Mouse (Mus musculus) heart, postnatal 14 days (tissue): Measurements from ENCODE around the gene Rbm10. TPM values are rescaled to one million over a fixed set of nuclear protein-coding genes. Genes with fewer than 3 reads are reported as not detected.
A peak's percentile ranks its signal among the peaks of the same experiment; 100 is the strongest.

ENCODE experiments used
- DNase-seq, 2 experiments: peaks; one replicate each; pipeline ENCODE4 v3.0.0; 2021 to 2022
- intact Hi-C: fragments of 180-260 bp; cut with DNase I; formaldehyde crosslinking; loops from one replicate; pipeline ENCODE4 v1.15.1; 2025
- total RNA-seq, 2 experiments: library from RNA; stranded (reverse); gene quantifications; 2 replicates each; pipeline ENCODE4 v1.2.3; 2021

The Rbm10 gene
- total RNA-seq, 2 experiments from 2014 or later = 21.2 to 25.4 TPM

DNA sequence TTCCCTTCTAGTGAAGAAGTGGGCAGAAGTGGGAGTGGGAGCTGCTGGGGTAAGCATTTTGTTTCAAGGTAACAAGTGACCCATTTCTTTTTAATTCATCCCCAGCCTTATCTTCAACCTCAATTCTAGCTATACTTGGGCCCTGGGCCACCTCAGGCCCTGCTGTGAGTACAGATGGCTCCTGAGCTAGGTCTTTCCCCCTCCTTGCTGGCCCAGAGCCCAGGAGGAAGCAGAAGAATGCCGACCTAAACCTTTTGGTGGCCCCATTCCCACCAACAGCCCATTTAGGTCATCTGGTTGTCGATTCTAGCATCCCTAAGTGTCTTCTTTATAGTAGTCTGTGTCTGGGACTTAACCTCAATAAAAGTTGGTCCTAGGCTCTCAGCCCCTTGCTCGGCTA is 74.3 kb downstream of the Rbm10 start:
- no peak for DNase-seq
- intact Hi-C loops = no loop called here

DNA sequence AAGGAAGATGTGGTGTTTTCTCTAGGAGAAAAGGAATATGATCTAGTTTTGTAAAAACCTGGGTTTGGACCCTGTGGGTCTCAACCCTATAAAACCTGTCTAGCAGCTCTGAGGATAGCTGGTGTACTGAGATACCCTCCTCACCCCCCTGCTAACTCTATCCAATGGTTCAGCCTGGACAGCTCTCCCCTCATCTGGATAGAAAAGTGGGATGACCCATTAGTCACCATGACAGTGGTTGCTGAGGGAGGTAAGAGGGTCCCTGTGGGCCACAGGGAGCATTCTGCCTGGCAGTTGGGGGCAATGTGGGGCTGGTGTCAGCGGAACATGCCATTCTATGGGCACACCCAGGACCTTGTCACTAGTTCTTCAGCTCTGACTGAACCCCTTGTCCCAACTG is 75.3 kb downstream of the Rbm10 start:
- DNase-seq = no peak
- intact Hi-C loops = no loop called here

DNA sequence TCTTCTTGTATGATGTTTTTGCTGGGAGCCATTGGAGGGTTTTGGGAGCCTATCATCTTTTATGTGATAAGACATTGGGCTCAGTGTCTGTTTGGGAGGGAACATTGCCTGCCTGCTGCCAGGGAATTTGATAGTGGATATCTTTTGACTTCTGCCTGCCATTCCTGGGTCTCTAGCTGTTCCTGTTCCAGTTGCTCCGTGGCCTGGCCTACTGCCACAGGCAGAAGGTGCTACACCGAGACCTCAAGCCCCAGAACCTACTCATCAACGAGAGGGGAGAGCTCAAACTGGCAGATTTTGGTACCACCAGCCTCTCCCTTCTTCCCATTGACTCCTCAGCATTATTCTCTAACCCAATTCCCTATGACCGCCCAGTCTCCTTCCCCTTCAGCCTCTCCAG is 78.5 kb downstream of the Rbm10 start:
- intact Hi-C loops = no loop called here
- peak; percentile 14 to 34 for DNase-seq

Other genes with a start within 250 kb of the Rbm10 start
- 1 to 10 TPM; 2.9 to 3.0 TPM for gene Jade3, start 191.8 kb upstream of the Rbm10 start, total RNA-seq
- under 1 TPM; 0.59 to 0.84 TPM for gene Rgn, start 67.7 kb upstream of the Rbm10 start, total RNA-seq
- gene Ndufb11, start 116 bp downstream of the Rbm10 start, total RNA-seq = 100 to 1,000 TPM; 634 to 692 TPM
- 100 to 1,000 TPM; 233 to 249 TPM for gene Uba1, start 40.8 kb downstream of the Rbm10 start, total RNA-seq
- gene Cdk16, start 70.5 kb downstream of the Rbm10 start, total RNA-seq = 100 to 1,000 TPM; 156 to 185 TPM
- gene Usp11, start 86.4 kb downstream of the Rbm10 start, total RNA-seq = 1 to 10 TPM; 4.8 to 5.2 TPM
- 10 to 100 TPM; 84.5 to 88.6 TPM for gene Araf, start 180.3 kb downstream of the Rbm10 start, total RNA-seq